Mouse (Mus musculus) adrenal gland, postnatal 25 days (tissue): Measurements from ENCODE around the gene D17H6S53E. TPM values are rescaled to one million over a fixed set of nuclear protein-coding genes. Genes with fewer than 3 reads are reported as not detected.
A peak's percentile ranks its signal among the peaks of the same experiment; 100 is the strongest.

Experiments
- DNase-seq: peaks from one replicate; pipeline ENCODE4 v3.0.0; 2021; ENCODE audit warnings: mixed read lengths
- long read RNA-seq: library from polyadenylated mRNA; stranded (forward); transcript quantifications from one replicate; pipeline ENCODE4 v2.0.0, GENCODE M21; 2021
- total RNA-seq: library from RNA; stranded (reverse); gene quantifications from 2 replicates; pipeline ENCODE4 v1.2.3, GENCODE M21; 2021

Gene D17H6S53E
- total RNA-seq, result 23.0 and 29.7 TPM in 2 replicates
- long read RNA-seq, transcript D17H6S53E-201 (3 exons, 2,142 nt), result major isoform, 6 of 10 reads
- long read RNA-seq, partial matches to known transcripts, result 0 of 10 reads
- long read RNA-seq, other reads (novel, unspliced or antisense), result 3 of 10 reads

DNA sequence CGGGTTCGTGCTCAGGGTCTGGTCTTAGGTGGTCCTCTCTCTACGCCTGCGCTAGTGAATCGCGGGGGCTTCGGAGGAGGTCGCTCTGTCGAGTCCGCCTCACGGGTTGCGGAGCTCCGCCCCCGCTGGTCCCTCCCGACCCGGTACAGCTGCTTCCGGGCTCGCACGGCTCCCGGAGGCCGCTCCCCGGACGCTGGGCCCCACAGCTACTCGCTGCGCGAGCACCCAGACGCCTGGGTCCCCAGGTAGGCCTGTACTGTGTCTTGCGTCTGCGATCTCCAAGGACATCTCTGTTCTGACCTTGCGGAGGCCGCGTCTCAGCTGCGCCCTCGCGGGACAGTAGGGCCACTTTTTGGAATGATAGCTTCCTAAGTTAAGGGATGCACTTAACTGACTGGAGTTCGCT, at the start of gene D17H6S53E:
Gene D17H6S53E, plus strand, starts transcription at position 168 of the 406 bp plus-strand sequence.
- peak; percentile 81 for DNase-seq

DNA sequence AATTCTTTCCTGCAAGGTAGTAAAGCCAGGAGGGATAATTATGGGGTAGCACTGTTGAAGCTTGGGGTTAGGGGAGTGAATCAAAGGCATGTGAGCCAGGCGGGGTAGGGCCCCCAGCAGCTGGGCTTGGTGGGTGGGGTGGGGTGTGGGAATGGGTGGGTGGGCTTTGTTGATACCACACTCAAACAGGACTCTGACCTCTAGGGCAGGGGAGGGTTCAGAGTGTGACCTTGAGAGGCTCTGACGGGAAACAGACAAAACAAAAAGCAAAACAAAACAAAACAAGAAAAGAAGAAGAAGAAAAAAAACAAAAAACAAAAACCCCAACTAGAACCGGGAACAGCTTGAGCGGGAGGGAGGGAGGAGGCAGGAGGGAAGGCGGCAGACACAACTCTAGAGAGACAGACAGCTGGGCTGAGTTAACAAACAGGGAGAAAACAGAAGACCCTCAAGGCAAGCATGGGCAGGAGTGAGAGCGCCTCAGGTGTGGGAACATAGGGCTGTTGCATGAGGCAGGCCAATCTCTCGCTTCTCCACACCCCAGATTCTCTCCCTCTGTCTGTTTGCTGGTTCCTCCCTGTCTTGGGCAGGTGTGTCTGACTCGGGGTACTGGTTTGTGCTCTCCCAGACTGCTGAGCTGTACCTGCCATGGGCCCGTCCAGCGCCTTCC, 49.5 kb upstream of the D17H6S53E start, which contains the start of gene Ly6g6e:
Gene Ly6g6e, plus strand, starts transcription at position 396 of the 670 bp plus-strand sequence.
- no peak for DNase-seq

DNA sequence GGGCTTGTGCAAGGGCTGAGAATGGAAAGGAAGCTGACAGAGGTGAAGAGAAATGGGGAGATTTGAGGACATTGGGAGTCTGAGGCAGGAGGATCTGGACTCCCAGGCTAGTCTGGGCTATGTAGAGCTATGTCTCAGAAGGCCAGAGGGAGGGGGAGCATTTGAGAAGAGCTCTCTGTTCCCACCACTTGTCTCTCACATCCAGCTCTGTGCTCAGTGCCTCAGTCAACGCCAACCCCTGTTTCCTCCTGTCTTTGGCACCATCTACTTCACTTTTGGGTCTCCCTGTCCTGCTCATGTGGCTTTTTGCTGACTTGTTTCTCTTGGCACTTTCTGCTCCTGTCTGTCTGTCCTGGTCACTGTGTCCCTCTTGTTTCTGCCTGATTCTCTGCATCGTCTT, 48.9 kb upstream of the D17H6S53E start:
- no peak for DNase-seq

DNA sequence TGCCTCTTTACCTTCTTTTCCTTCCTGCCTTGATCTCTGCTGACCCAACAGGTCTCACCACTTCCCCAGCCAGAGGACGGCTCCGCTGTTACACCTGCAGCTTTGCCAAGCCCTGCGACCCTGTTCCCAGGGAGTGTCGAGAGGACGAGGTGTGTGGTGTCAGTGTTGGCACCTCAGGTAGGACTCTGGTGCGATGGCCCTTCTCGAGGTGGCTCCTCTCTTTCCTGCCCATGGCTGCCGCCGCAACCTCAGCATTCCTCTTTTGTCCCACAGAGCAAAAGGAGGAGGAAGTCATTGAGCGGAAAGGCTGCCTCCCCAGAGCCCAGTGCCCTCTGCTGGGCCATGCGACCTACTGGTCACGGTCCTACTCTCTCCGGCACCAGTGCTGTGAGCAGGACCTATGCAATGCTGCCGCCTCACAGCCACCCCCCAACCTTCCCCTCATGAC, 48.4 kb upstream of the D17H6S53E start, which contains the start of gene Ly6g6d:
Gene Ly6g6d, minus strand, starts transcription at position 280 of the 448 bp plus-strand sequence.
- DNase-seq, result peak; percentile 31

DNA sequence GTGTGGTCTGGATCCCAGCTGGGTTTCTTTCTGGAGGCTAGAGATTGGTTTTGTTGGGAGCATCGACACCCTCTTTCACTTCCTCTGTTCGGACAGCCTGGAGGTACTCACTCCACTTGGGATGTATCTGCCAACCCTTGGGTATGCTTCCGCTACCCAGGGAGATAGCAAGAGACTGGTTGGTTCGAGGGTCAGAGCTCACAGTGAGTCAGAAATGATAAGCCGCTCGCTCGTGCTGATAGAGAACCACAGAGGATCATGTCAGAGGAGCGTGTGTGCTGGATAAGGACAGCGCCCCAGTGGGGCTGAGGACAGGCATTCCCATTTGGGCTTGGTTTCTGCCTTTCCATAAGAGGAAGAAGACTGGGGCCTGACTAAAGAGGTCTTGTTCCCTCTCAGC, 46.4 kb upstream of the D17H6S53E start:
- DNase-seq, result no peak

DNA sequence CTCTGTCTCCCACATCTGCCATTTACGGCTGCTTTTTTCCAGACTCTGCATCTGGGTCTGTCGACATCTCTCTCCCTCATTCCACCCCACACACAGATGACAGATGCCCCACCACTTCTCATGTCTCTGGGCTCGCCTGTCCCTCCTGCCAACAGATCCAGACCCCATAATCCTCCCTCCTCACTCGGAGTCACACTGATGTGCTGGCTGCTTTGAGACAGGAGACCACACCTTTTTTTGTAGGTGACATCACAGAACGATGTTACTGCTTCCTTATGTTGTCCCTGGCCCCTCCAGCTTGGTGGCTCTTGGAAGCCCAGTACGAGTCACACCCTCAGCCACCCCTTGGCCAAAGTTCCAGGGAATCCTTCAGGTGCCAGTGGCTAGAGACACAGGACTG, 45.9 kb upstream of the D17H6S53E start:
- no peak for DNase-seq

DNA sequence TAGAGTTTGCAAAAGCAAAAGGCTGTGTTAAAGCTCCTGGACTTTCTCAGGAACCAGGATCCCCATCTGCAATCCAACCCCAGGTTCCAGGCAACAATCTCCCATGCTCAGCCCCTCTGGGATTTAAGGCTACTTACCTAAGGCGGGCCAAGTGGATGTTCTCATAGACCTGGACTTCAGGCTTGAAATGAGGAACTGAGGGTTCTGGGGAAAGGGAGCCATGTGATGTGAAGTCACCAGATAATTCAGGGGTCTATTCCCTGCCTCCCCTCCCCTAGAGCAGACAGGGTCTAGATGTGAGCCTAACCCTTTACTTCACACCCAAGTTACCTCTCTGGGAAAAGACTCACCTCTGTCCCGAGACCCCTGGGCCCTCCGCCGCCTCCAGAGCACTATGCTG, 45.5 kb upstream of the D17H6S53E start:
- DNase-seq, result no peak

DNA sequence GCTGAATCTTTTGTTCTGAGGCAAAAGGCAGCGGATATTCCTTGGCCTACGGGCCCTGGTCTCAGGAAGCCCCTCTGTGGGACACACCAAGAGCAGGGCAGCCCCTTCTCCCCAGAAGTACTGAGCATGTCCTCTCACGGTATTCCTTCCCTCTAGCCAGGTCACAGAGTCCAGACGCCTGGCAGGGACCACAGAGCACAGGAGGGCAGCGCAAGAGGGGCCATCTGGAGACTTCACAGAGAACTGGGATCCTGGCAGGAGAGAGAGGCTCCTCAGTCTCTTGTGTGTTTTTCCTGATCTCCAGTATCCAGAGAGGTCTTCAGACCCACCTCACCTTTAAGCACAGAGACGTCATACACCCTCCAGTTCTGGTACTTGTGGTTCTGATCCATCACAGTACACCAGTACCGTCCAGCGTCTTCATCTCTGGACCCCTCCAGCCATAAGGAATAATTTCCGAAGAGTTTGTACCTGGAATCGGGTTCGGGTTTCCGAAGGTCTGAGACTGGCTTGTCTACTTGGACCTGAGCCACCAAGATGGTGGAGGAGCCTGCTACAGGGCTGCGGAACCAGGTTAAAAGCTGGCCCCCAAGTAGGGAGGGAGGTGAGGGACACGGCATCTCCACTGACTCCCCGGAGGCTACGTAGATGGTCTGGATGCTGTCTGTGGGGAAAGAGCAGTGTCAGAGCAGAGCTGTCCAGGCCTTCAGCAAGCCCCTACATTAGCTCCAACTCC, 43.2 kb upstream of the D17H6S53E start:
- DNase-seq, result no peak

DNA sequence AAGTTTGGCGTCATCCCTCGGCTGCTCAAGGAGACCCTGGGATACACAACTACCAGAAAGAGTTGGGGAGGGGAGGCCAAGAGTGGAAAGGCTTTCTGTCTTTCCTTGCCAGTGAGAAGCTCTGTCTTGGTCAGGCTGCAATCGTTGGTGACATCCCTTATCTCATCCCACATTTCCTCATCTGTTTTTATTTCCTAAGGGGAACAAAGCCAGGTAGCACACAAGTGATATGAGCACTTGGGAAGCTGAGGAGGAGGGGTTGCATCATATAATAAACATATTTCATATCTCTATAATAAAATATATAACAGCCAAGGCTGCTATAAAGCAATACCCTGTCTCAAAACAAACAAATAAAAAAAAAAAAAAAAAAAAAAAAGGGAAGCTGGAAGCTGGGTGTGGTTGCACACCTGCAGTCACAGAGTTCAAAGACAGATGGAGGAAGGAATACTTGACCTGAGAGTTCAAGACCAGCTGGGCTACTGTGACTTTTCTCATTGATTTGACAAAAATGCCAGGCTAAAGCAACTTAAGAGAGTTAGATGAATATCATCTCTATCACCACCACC, 42.2 kb upstream of the D17H6S53E start:
- no peak for DNase-seq

DNA sequence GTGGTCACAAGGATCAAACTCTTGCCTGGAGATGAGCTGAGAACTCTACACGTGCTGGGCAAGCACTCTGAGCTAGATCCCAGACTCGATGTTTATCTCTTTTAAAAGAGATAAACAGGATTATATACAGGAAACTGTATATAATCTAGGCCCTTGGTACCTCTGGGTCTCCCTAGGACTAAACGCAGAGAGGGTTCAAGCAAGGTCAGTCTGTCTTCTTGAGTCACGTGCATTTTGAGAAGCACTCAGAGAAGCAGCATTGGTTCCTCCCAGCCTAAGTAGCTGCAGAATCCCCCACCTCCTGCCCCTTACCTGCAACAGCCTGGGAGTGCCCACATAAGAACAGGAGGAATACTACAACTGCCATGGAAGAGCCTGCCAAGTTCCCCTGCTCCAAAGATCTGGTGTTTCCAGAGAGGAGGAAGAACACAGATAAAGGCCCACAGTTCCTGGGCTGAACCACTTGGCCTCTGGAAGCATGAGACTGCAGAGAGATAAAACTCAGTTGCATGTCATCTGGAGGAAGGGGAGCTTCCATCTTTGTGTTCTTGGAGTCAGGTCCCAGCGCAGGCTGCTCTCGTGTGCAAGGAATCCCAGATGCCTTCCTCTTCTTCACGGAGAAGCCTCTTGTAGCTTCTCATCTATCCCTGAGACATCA, 40.8 kb upstream of the D17H6S53E start, which contains the start of gene Ly6g6f:
Gene Ly6g6f, minus strand, starts transcription at position 403 of the 658 bp plus-strand sequence.
- DNase-seq, result no peak

DNA sequence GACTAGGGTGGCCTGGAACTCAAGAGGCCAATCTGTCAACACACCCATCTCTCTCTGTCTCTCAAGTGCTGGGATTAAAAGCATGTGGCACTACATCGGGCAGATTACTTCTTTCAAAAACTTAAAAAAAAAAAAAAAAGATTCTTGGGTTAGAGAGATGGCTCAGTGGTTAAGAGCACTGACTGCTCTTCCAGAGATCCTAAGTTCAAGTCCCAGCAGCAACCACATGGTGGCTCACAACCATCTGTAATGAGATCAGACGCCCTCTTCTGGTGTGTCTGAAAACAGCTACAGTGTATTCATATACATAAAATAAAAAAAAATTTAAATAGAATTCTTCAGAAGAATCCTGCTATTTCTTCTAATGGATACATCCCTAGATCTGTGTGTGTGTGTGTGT, 38.0 kb upstream of the D17H6S53E start:
- no peak for DNase-seq

DNA sequence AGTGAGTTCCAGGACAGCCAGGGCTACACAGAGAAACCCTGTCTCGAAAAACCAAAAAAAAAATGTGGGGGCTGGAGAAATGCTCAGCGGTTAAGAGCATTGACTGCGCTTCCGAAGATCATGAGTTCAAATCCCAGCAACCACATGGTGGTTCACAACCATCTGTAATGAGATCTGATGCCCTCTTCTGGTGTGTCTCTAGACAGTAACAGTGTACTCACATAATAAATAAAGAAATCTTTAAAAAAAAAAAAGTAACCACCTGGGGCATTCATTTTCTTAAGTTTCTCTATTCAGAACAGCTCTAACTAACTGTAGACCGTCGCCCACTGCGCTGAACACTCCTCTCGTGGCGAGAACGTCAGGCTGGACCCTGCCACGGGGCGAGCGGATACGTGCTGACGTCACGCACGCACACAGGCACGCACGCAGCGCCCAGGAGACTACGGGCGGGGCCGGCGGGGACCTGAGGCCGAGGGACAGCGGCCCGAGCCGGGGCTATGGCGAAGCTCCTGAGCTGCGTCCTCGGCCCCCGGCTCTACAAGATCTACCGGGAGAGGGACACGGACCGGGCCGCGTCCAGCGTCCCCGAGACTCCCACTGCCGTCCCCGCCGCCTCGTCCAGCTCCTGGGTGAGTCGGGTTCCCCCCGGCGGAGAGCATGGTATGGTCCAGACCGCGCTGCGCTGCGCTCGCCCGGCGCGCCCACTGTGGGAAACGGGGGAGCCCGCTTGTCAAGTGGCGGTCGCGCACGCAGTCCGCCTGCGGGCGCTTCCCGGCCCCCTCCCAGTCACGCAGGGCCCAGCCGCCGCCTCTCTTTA, 37.1 kb upstream of the D17H6S53E start, which contains the start of gene Abhd16a:
Gene Abhd16a, plus strand, starts transcription at position 439 of the 820 bp plus-strand sequence.
- peak; percentile 93 for DNase-seq

DNA sequence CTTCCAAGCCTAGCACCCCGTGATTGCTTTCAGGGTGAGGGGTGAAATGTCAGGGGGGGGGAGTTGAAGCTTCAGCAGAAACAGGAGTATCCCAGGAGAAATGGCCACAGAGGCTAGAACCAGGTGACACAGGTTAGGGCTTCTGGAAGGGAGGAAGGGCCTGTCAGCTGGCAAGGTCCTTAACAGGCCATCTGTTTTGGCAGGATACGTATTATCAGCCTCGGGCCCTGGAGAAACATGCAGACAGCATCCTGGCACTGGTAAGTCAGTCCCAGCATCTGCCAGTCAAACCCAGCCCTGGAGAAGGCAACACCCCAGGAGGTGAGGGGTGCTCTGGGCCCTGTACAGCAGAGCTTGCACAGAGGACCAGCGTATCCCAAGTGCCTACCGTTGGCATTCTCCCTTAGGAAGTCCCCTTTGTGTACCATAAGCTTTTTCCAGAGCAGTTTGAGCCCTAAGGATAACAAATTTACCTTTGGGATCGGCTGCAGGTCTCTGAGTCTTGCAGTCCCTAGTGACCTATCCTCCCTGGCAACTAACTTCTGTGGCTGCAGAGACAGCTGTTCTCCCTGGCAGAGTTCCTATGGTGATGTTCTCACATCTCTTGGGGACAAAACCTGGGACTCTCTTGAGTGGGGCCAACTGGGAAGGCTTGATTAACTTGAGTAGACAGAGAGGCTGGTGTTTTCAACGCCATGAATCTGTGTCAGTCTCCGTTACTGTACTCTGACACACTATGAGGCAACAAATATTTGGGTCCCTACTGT, 35.8 kb upstream of the D17H6S53E start:
- DNase-seq, result peak; percentile 23

DNA sequence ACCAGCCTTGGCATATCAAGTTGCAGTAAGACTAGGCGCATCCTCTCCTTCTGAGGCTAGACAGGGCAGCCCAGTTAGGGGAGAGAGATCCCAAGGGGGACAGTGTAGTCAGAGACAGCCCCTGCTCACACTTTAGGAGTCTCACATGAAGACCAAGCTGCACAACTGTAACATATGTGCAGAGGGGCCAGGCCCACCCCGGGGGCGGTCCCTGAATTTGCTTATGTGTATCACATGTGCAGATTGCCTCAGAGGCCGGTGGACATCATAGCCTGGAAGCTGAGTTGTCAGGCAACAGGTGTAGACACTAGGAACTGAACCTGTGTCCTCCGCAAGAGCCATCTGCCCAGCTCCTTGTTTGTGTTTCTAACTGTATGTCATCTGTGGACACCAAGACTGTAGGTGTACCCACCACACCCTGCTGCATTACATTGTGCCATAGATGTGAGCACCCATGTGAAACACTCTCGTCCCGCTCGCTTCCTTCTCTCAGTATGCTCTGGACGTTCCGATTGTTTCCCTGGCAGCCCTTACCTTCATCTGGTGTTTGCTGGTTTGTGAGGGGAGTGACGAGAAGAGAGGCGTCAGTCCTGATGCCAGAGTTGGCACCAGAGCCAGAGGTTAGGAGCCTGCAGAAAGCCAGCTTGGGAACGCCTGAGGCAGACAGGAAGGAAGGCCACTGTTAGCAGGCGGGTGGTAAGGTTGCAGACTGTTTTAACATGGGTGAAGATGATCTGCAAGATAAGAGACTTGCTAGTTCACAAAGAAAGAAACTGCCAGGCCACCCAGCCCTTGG, 33.6 kb upstream of the D17H6S53E start:
- no peak for DNase-seq

DNA sequence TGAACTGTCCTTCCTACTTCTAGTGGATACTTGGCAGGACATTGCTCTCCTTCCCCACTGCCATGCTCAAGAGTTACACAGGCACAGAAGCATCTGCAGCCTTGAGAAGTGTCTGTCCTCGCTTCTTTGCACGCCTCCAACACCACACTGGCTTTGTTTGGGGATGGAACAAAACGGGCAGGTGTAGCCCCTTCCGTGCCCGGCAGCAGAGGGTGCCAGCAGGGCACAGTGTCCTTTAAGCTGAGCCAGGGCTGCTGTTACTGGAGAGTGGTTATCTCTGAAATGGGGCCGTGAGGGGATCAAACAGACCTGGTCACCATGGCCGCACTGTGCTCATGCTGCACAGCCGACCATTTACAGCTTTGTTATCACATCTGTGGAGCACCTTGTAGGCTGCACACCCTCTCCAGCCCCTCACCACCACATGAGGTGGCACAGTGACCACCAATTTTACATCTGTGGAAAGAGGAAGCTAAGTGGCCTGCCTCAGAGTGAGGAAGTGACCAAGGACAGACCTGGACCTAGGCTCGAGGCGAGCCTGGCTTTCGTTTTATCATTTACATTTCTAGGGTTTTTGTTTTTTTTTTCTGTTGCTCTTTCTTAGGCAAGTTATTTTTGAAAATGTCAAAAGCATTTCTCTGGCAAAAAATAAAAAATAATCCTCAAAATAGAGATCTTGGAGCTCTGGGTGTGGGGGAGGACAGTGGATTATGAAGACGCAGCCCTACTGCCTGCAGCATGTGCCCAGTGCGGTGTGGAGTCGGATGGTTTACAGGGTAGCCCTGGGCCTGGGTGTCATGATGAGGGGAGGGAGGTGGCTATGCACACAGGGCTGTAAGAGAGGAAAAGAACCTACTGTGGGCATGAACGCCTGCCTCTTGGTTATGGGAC, 31.5 kb upstream of the D17H6S53E start:
- no peak for DNase-seq

DNA sequence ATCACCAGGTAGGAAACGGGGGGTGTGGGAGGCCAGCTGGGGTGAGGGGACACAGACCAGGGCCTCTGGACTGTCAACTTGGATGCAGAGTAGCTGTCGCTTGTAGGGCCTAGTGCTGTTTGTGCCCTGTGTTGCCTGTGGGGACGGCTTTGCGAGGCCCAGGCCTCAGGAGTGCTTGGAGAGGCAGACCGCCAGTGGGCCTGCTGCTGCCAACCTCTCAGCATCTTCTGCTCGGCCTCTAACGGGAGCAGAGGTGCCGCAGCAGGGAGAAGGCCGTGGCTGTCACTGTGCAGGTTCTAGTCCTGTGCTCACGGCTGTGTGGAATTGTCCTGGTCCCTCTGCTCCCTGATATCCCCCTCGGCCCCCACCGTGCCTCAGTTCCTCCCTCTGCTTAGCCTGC, 29.6 kb upstream of the D17H6S53E start:
- DNase-seq, result no peak

DNA sequence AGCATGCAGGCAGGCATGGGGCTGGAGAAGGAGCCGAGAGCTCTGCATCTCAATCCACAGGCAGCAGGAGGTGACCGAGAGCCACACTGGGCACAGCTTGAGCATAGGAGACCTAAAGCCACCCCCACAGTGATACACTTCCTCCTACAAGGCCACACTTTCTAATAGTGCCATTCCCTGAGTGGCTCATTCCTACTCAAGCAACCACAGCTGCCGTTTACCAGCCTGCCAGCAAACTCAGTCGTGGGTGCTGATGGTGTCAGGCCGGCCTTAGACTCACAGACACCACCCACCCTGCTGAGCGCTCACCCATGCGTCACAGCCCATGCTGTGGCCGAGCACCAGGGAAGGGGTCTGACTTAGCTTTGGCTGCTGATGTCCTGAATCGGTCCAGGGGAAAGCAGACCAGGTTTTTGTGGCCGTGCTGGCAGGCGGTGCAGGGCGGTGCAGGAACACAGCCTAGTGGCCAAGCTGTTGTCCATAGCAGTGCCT, 29.0 kb upstream of the D17H6S53E start:
- DNase-seq, result no peak

DNA sequence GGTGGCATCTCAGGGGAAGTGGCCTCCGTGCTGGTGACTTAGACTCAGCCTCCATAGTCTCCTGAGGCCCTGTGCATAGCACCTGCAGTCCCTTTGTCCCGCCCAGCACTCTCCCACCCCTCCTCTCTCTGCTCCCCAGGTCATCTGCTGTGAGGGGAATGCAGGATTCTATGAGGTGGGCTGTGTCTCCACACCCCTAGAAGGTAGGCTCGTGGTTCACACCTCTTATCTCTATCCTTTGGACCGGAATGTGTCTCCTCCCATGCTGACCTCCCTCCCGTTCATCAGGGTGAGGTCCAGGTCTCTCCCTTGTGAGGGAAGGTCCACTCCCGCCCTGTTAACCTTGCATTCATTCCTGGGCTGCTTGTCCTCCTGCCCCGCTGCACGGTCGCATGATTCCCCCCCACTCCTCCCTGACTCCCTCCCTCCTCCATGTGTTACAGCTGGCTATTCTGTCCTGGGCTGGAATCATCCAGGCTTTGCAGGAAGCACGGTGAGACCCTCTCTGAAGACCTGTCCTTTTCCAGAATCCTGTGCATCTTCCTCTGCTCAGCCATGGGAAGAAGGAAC, 25.9 kb upstream of the D17H6S53E start:
- no peak for DNase-seq
